In genomic region chr11:4292224-4292887, GRCm38 (mm10) we compare ENCODE assay signal across 14 mouse cellular contexts. TPM values are rescaled to one million over a fixed set of nuclear protein-coding genes. Genes with fewer than 3 reads are reported as not detected.
DNase-seq lines count a peak whose midpoint lies in the region; ATAC-seq and TF ChIP-seq lines count a peak whose summit lies in the region.
"Had no signal": no experiment of that assay in that cellular context is flagged by ENCODE, and none has a peak within 500 bp of the region (broad histone marks: within the 10 kb centered on the region; RNA-seq: fewer than 3 reads in every experiment).

No protein-coding gene starts in this region.

- no peak for TF ChIP-seq EP300 in stomach, postnatal 0 days (optimal IDR thresholded peaks at IDR 0.05)

- TF ChIP-seq CTCF in hindbrain, postnatal 0 days (IDR thresholded peaks at IDR 0.05; ENCODE audit: low read depth) = no peak
- TF ChIP-seq CTCF in stomach, postnatal 0 days (IDR thresholded peaks at IDR 0.05; ENCODE audit: low read depth) = no peak

- no peak overlapping the region for H3K4me3 ChIP-seq in hindbrain, postnatal 0 days (ENCODE audit: low read length)
- H3K4me3 ChIP-seq in hindbrain, embryonic 14.5 days (replicated peaks; ENCODE audit: low read length) = no peak overlapping the region
- no peak overlapping the region for H3K4me3 ChIP-seq in stomach, embryonic 15.5 days (replicated peaks)
- no peak overlapping the region for H3K4me3 ChIP-seq in stomach, postnatal 0 days (ENCODE audit: low read depth, low read length)
- no peak overlapping the region for H3K4me3 ChIP-seq in myocyte
- no peak overlapping the region for H3K4me3 ChIP-seq in neural tube, embryonic 15.5 days (replicated peaks)
- H3K4me3 ChIP-seq: heart, embryonic 12.5 days; midbrain, embryonic 15.5 days had no signal

- TF ChIP-seq POLR2A in myocyte (IDR thresholded peaks at IDR 0.05; ENCODE audit: insufficient read length, low read depth) = no peak

- no peak for ATAC-seq in CD4-positive, CD25-positive, alpha-beta regulatory T cell, adult 4 months
- ATAC-seq in hindbrain, postnatal 0 days = no peak
- no peak for ATAC-seq in hindbrain, embryonic 14.5 days (ENCODE audit: low FRiP score)
- ATAC-seq in stomach, embryonic 15.5 days (ENCODE audit: insufficient read depth, low FRiP score, low read depth) = peak; percentile 71; the same call in 1 of the 2 replicates
- no peak for ATAC-seq in stomach, postnatal 0 days (ENCODE audit: low FRiP score, low TSS enrichment)
- ATAC-seq in neural tube, embryonic 15.5 days (ENCODE audit: low FRiP score) = no peak
- ATAC-seq: midbrain, embryonic 15.5 days had no signal

- H3K9me3 ChIP-seq in hindbrain, postnatal 0 days (ENCODE audit: low read length) = no peaks in the 10 kb centered on the region
- H3K9me3 ChIP-seq in hindbrain, embryonic 14.5 days (ENCODE audit: control insufficient read depth, low read length) = no peaks in the 10 kb centered on the region
- no peaks in the 10 kb centered on the region for H3K9me3 ChIP-seq in stomach, embryonic 15.5 days
- H3K9me3 ChIP-seq in stomach, postnatal 0 days (ENCODE audit: control insufficient read depth, low read length) = no peaks in the 10 kb centered on the region
- H3K9me3 ChIP-seq in neural tube, embryonic 15.5 days (replicated peaks) = no peaks in the 10 kb centered on the region
- H3K9me3 ChIP-seq: heart, embryonic 12.5 days; midbrain, embryonic 15.5 days had no signal

- peak; percentile 35 for DNase-seq in CD4-positive, CD25-positive, alpha-beta regulatory T cell, adult 2 months (ENCODE audit: low read depth, low spot score)
- no peak for DNase-seq in hindbrain, postnatal 0 days (ENCODE audit: low spot score)
- DNase-seq in hindbrain, embryonic 14.5 days (ENCODE audit: low spot score) = no peak
- no peak for DNase-seq in stomach, postnatal 0 days (ENCODE audit: low spot score)
- DNase-seq: lung, embryonic 14.5 days; thymus, postnatal 25 days had no signal

- no peak overlapping the region for H3ac ChIP-seq in myocyte (ENCODE audit: control insufficient read depth, insufficient read length)

- H3K79me2 ChIP-seq in myocyte (ENCODE audit: control insufficient read depth, insufficient read depth) = no peaks in the 10 kb centered on the region

- H3K36me3 ChIP-seq in hindbrain, postnatal 0 days (ENCODE audit: insufficient read depth, low read length) = no peaks in the 10 kb centered on the region
- no peaks in the 10 kb centered on the region for H3K36me3 ChIP-seq in hindbrain, embryonic 14.5 days (replicated peaks; ENCODE audit: control insufficient read depth, insufficient read depth)
- H3K36me3 ChIP-seq in stomach, embryonic 15.5 days = no peaks in the 10 kb centered on the region
- no peaks in the 10 kb centered on the region for H3K36me3 ChIP-seq in stomach, postnatal 0 days (ENCODE audit: control insufficient read depth, insufficient read depth, low read length)
- H3K36me3 ChIP-seq in myocyte (ENCODE audit: control insufficient read depth, insufficient read depth) = no peaks in the 10 kb centered on the region
- H3K36me3 ChIP-seq in neural tube, embryonic 15.5 days = no peaks in the 10 kb centered on the region
- H3K36me3 ChIP-seq: heart, embryonic 12.5 days; midbrain, embryonic 15.5 days had no signal

- no peak overlapping the region for H3K4me2 ChIP-seq in hindbrain, postnatal 0 days (ENCODE audit: low read depth, low read length)
- H3K4me2 ChIP-seq in hindbrain, embryonic 14.5 days (replicated peaks) = no peak overlapping the region
- H3K4me2 ChIP-seq in stomach, embryonic 15.5 days = no peak overlapping the region
- H3K4me2 ChIP-seq in stomach, postnatal 0 days (replicated peaks; ENCODE audit: low read depth) = no peak overlapping the region
- peak overlapping the region; percentile 51 for H3K4me2 ChIP-seq in myocyte (ENCODE audit: low read depth)
- no peak overlapping the region for H3K4me2 ChIP-seq in neural tube, embryonic 15.5 days
- H3K4me2 ChIP-seq: heart, embryonic 12.5 days; lung, embryonic 14.5 days; midbrain, embryonic 15.5 days had no signal

- no peak overlapping the region for H3K9ac ChIP-seq in hindbrain, postnatal 0 days (replicated peaks; ENCODE audit: low read length)
- H3K9ac ChIP-seq in hindbrain, embryonic 14.5 days = no peak overlapping the region
- no peak overlapping the region for H3K9ac ChIP-seq in stomach, embryonic 15.5 days
- H3K9ac ChIP-seq in stomach, postnatal 0 days (ENCODE audit: low read length) = no peak overlapping the region
- no peak overlapping the region for H3K9ac ChIP-seq in neural tube, embryonic 15.5 days (replicated peaks)
- H3K9ac ChIP-seq: heart, embryonic 12.5 days; lung, embryonic 14.5 days; midbrain, embryonic 15.5 days had no signal

- H3K27me3 ChIP-seq in hindbrain, postnatal 0 days (ENCODE audit: insufficient read depth, low read length) = no peaks in the 10 kb centered on the region
- no peaks in the 10 kb centered on the region for H3K27me3 ChIP-seq in hindbrain, embryonic 14.5 days (ENCODE audit: control insufficient read depth, insufficient read depth, low read length)
- no peaks in the 10 kb centered on the region for H3K27me3 ChIP-seq in stomach, embryonic 15.5 days (replicated peaks)
- H3K27me3 ChIP-seq in stomach, postnatal 0 days (ENCODE audit: control insufficient read depth, insufficient read depth, low read length) = no peaks in the 10 kb centered on the region
- H3K27me3 ChIP-seq in myocyte (ENCODE audit: control insufficient read depth, insufficient read depth, insufficient read length) = no peaks in the 10 kb centered on the region
- H3K27me3 ChIP-seq in neural tube, embryonic 15.5 days (replicated peaks) = no peaks in the 10 kb centered on the region
- H3K27me3 ChIP-seq: midbrain, embryonic 15.5 days had no signal

- WGBS in hindbrain, postnatal 0 days = 55% methylated on average over 8 of the region's 8 CpGs
- WGBS in hindbrain, embryonic 14.5 days = 71% methylated on average over 8 of the region's 8 CpGs
- 54% methylated on average over 8 of the region's 8 CpGs for WGBS in stomach, embryonic 15.5 days
- 52% methylated on average over 8 of the region's 8 CpGs for WGBS in stomach, postnatal 0 days
- WGBS in neural tube, embryonic 15.5 days = 75% methylated on average over 8 of the region's 8 CpGs

- H3K27ac ChIP-seq in hindbrain, postnatal 0 days = peak overlapping the region; percentile 67; the same call in 1 of the 2 replicates
- no peak overlapping the region for H3K27ac ChIP-seq in hindbrain, embryonic 14.5 days
- H3K27ac ChIP-seq in stomach, embryonic 15.5 days = no peak overlapping the region
- H3K27ac ChIP-seq in stomach, postnatal 0 days (replicated peaks) = no peak overlapping the region
- H3K27ac ChIP-seq in neural tube, embryonic 15.5 days (replicated peaks) = no peak overlapping the region
- H3K27ac ChIP-seq: midbrain, embryonic 15.5 days had no signal

- peaks cover 10% of the 10 kb centered on the region for H3K4me1 ChIP-seq in hindbrain, postnatal 0 days (ENCODE audit: insufficient read depth, low read length)
- peaks cover 7% of the 10 kb centered on the region; the same call in 1 of the 2 replicates for H3K4me1 ChIP-seq in hindbrain, embryonic 14.5 days (replicated peaks; ENCODE audit: control insufficient read depth, insufficient read depth, low read length)
- peaks cover 8% of the 10 kb centered on the region; the same call in 1 of the 2 replicates for H3K4me1 ChIP-seq in stomach, embryonic 15.5 days
- no peaks in the 10 kb centered on the region for H3K4me1 ChIP-seq in stomach, postnatal 0 days (replicated peaks; ENCODE audit: control insufficient read depth, insufficient read depth)
- H3K4me1 ChIP-seq in neural tube, embryonic 15.5 days = peaks cover 9% of the 10 kb centered on the region; the same call in 1 of the 2 replicates
- H3K4me1 ChIP-seq: midbrain, embryonic 15.5 days had no signal

TF ChIP-seq in myocyte, 11 proteins besides CTCF, POLR2A, EP300 and RAD21:
- TF ChIP-seq MYOG (IDR thresholded peaks at IDR 0.05; ENCODE audit: control insufficient read depth in 1 of 3, insufficient read depth in 1 of 3, insufficient read length in 2 of 3, low read depth in 2 of 3) (peak in 2 of 3 experiments; percentile 28 to 59), SRF (IDR thresholded peaks at IDR 0.05; ENCODE audit: control insufficient read depth, insufficient read length, low read depth) (no peak), MYOD1 (IDR thresholded peaks at IDR 0.05; ENCODE audit: control insufficient read depth in 1 of 3, insufficient read length in 2 of 3, low read depth in 2 of 3) (peak in 2 of 3 experiments; percentile 27 to 50)

RNA-seq across cellular contexts. Expression of gene Lif, which starts 35.0 kb away (rescaled TPM):
- polyA plus RNA-seq in CD4-positive, CD25-positive, alpha-beta regulatory T cell, adult 4 months (2017; shearing (Covaris generic)) = 1 to 10 TPM; 1.8 to 2.7 TPM
- 0.21 and 0.22 TPM in 2 replicates for total RNA-seq in hindbrain, postnatal 0 days (2014; rRNA removed)
- 0.08 and 0.10 TPM in 2 replicates for polyA plus RNA-seq in hindbrain, postnatal 0 days (2015; fragmentation: Nextera tagmentation; extraction: Ambion mirVana)
- 0.29 TPM in 1 of 2 replicates, not detected in the other for polyA plus RNA-seq in hindbrain, embryonic 14.5 days (2014; fragmentation: Nextera tagmentation; extraction: Ambion mirVana)
- polyA plus RNA-seq in stomach, embryonic 15.5 days (2015; fragmentation: Nextera tagmentation; extraction: Ambion mirVana) = 0.61 and 0.65 TPM in 2 replicates
- 0.61 and 1.1 TPM in 2 replicates for polyA plus RNA-seq in stomach, postnatal 0 days (2015; fragmentation: Nextera tagmentation; extraction: Ambion mirVana)
- polyA plus RNA-seq in myocyte (2012; fragmentation: generic; extraction: Trizol) = 5.2 TPM
- polyA plus RNA-seq in neural tube, embryonic 15.5 days (2015; fragmentation: Nextera tagmentation; extraction: Ambion mirVana) = 0.04 and 0.11 TPM in 2 replicates
- polyA plus RNA-seq: midbrain, embryonic 15.5 days; neural tube, embryonic 14.5 days had no signal

RNA-seq across cellular contexts. Expression of gene Osm, which starts 56.1 kb away (rescaled TPM):
- 10 to 100 TPM; 18.6 to 22.8 TPM for polyA plus RNA-seq in CD4-positive, CD25-positive, alpha-beta regulatory T cell, adult 4 months (2017; shearing (Covaris generic))
- 0.40 TPM in 1 of 2 replicates, not detected in the other for total RNA-seq in hindbrain, postnatal 0 days (2014; rRNA removed)
- 0.08 TPM in 1 of 2 replicates, not detected in the other for polyA plus RNA-seq in hindbrain, postnatal 0 days (2015; fragmentation: Nextera tagmentation; extraction: Ambion mirVana)
- polyA plus RNA-seq in hindbrain, embryonic 14.5 days (2014; fragmentation: Nextera tagmentation; extraction: Ambion mirVana) = not detected in 2 replicates
- polyA plus RNA-seq in stomach, embryonic 15.5 days (2015; fragmentation: Nextera tagmentation; extraction: Ambion mirVana) = 0.22 TPM in 2 replicates
- 0.05 and 0.11 TPM in 2 replicates for polyA plus RNA-seq in stomach, postnatal 0 days (2015; fragmentation: Nextera tagmentation; extraction: Ambion mirVana)
- not detected for polyA plus RNA-seq in myocyte (2012; fragmentation: generic; extraction: Trizol)
- polyA plus RNA-seq in neural tube, embryonic 15.5 days (2015; fragmentation: Nextera tagmentation; extraction: Ambion mirVana) = 0.73 TPM in 1 of 2 replicates, not detected in the other
- total RNA-seq: layer of hippocampus, adult 18-20 months had no signal
- polyA plus RNA-seq: heart, embryonic 12.5 days; lung, embryonic 14.5 days had no signal

Comparison
In these comparisons a context has a peak if more than half of its experiments do, and no peak if none do; other contexts are left out.
1. RNA of gene Osm, which starts 56.1 kb away (polyA plus RNA-seq): 18.6 to 22.8 TPM in CD4-positive, CD25-positive, alpha-beta regulatory T cell, adult 4 months; 0.22 TPM in stomach, embryonic 15.5 days, 0.08 TPM in hindbrain, postnatal 0 days, 0.05 to 0.11 TPM in stomach, postnatal 0 days, 0.73 TPM in neural tube, embryonic 15.5 days, not detected in hindbrain, embryonic 14.5 days and not detected in myocyte (single experiment); every median in the first group is over 10 times any median in the second.